In genomic region chr2:129621654-129622490, GRCm38 (mm10) we compare ENCODE assay signal across 18 mouse cellular contexts. TPM values are rescaled to one million over a fixed set of nuclear protein-coding genes. Genes with fewer than 3 reads are reported as not detected.
DNase-seq lines count a peak whose midpoint lies in the region; ATAC-seq and TF ChIP-seq lines count a peak whose summit lies in the region.
"Had no signal": no experiment of that assay in that cellular context is flagged by ENCODE, and none has a peak within 500 bp of the region (broad histone marks: within the 10 kb centered on the region; RNA-seq: fewer than 3 reads in every experiment).

No protein-coding gene starts in this region.

- TF ChIP-seq CTCF in left cerebral cortex, adult 2 months (IDR thresholded peaks at IDR 0.05) = no peak

- H3K4me1 ChIP-seq in forebrain, embryonic 16.5 days (replicated peaks; ENCODE audit: control insufficient read depth, insufficient read depth, low read length) = peaks cover 9% of the 10 kb centered on the region; the same call in 1 of the 2 replicates
- H3K4me1 ChIP-seq: embryonic facial prominence, embryonic 13.5 days; liver, embryonic 15.5 days had no signal

- no peak overlapping the region for H3K9ac ChIP-seq in forebrain, embryonic 16.5 days (replicated peaks; ENCODE audit: low read depth, low read length)
- H3K9ac ChIP-seq: embryonic facial prominence, embryonic 13.5 days; forebrain, embryonic 12.5 days; liver, embryonic 15.5 days; neural tube, embryonic 15.5 days had no signal

- H3K4me3 ChIP-seq in left cerebral cortex, adult 2 months = no peak overlapping the region
- H3K4me3 ChIP-seq in forebrain, embryonic 16.5 days (replicated peaks; ENCODE audit: low read length) = no peak overlapping the region
- H3K4me3 ChIP-seq: embryonic facial prominence, embryonic 13.5 days; forebrain, embryonic 12.5 days; liver, embryonic 15.5 days; neural tube, embryonic 15.5 days had no signal

- H3K27ac ChIP-seq in left cerebral cortex, adult 2 months = peak overlapping the region; percentile 36; the same call in 1 of the 2 replicates
- H3K27ac ChIP-seq in forebrain, embryonic 16.5 days (ENCODE audit: low read length) = no peak overlapping the region
- H3K27ac ChIP-seq: embryonic facial prominence, embryonic 13.5 days; forebrain, embryonic 12.5 days; liver, embryonic 15.5 days; macrophage; neural tube, embryonic 15.5 days had no signal

- 90% methylated on average over 9 of the region's 9 CpGs for WGBS in forebrain, embryonic 16.5 days

- no peak overlapping the region for H3K4me2 ChIP-seq in forebrain, embryonic 16.5 days (ENCODE audit: low read length)
- H3K4me2 ChIP-seq: embryonic facial prominence, embryonic 13.5 days; forebrain, embryonic 12.5 days; liver, embryonic 15.5 days; neural tube, embryonic 15.5 days had no signal

- peak; percentile 7 to 9 for DNase-seq in frontal cortex, postnatal 10 days (ENCODE audit: low spot score in 2 of 2)
- DNase-seq in frontal cortex, adult 2 months (ENCODE audit: extremely low spot score in 1 of 2, low spot score in 1 of 2) = no peak
- DNase-seq in left cerebral cortex, adult 2 months (ENCODE audit: extremely low spot score in 1 of 2, low spot score in 2 of 2) = peak in 1 of 2 experiments; percentile 8
- DNase-seq in left cerebral cortex, adult 11 months (ENCODE audit: low spot score) = no peak
- peak; percentile 80 for DNase-seq in cerebellum, adult 11-12 months
- DNase-seq in layer of hippocampus, postnatal 10 days (ENCODE audit: low spot score in 2 of 2) = peak; percentile 4 to 14
- DNase-seq in adrenal gland, postnatal 10 days = no peak
- DNase-seq: adrenal gland, postnatal 25 days; gastrocnemius, postnatal 25 days; kidney, adult 2 months; left cerebral cortex, postnatal 4 days had no signal

- no peak for ATAC-seq in forebrain, embryonic 16.5 days

- H3K9me3 ChIP-seq in forebrain, embryonic 16.5 days (ENCODE audit: control insufficient read depth, low read length) = no peaks in the 10 kb centered on the region
- H3K9me3 ChIP-seq: embryonic facial prominence, embryonic 13.5 days; forebrain, embryonic 12.5 days; G1E; liver, embryonic 15.5 days; neural tube, embryonic 15.5 days had no signal

- no peaks in the 10 kb centered on the region for H3K27me3 ChIP-seq in forebrain, embryonic 16.5 days (replicated peaks; ENCODE audit: control insufficient read depth, insufficient read depth, low read length)
- H3K27me3 ChIP-seq: embryonic facial prominence, embryonic 13.5 days; forebrain, embryonic 12.5 days; liver, embryonic 15.5 days; neural tube, embryonic 15.5 days had no signal

- intact Hi-C loops in left cerebral cortex, adult 2 months (cut with DNase I) = no loop called here

- H3K36me3 ChIP-seq in forebrain, embryonic 16.5 days (ENCODE audit: control insufficient read depth, insufficient read depth) = no peaks in the 10 kb centered on the region
- H3K36me3 ChIP-seq: G1E had no signal

RNA-seq across cellular contexts. Expression of gene Sirpa, which starts 29.2 kb away (rescaled TPM):
- polyA plus RNA-seq in frontal cortex, adult 2 months (2012; rRNA removed) = 276 and 309 TPM in 2 replicates
- 100 to 1,000 TPM; 375 to 384 TPM for total RNA-seq in left cerebral cortex, adult 2 months (2021)
- total RNA-seq in layer of hippocampus, postnatal 10 days (2021) = 100 to 1,000 TPM; 207 to 208 TPM
- total RNA-seq in adrenal gland, postnatal 10 days (2021) = 10 to 100 TPM; 44.6 to 56.1 TPM
- 30.2 and 34.8 TPM in 2 replicates for polyA plus RNA-seq in forebrain, embryonic 16.5 days (2015; fragmentation: Nextera tagmentation; extraction: Ambion mirVana)
- polyA plus RNA-seq: G1E had no signal

Comparison
In these comparisons a context has a peak if more than half of its experiments do, and no peak if none do; other contexts are left out.
1. DNase-seq: peak in frontal cortex, postnatal 10 days (2 of 2), cerebellum, adult 11-12 months (single experiment) and layer of hippocampus, postnatal 10 days (2 of 2); none in frontal cortex, adult 2 months (0 of 2), left cerebral cortex, adult 11 months (single experiment) and adrenal gland, postnatal 10 days (single experiment).